Mouse (Mus musculus): Measurements from ENCODE around the gene Calm2.

The Calm2 gene

GRCm38 (mm10) chr17:87458911-87459749 lies 12.4 kb upstream of the Calm2 start:
- DNase-seq (ENCODE audit: inconsistent ontology term), result peak; percentile 94

- DNase-seq (ENCODE audit: inconsistent ontology term), result peak; percentile 32
These were observed 11.2 kb upstream of the Calm2 start for GRCm38 (mm10) chr17:87457961-87458360.

GRCm38 (mm10) chr17:87454121-87454520 lies 7.4 kb upstream of the Calm2 start:
- DNase-seq (ENCODE audit: inconsistent ontology term), result no peak

- DNase-seq (ENCODE audit: inconsistent ontology term), result no peak
These were observed 6.6 kb upstream of the Calm2 start for GRCm38 (mm10) chr17:87453336-87453735.

GRCm38 (mm10) chr17:87448881-87449280 lies 2.1 kb upstream of the Calm2 start:
- DNase-seq (ENCODE audit: inconsistent ontology term), result no peak

GRCm38 (mm10) chr17:87448339-87448738 lies 1.6 kb upstream of the Calm2 start:
- DNase-seq (ENCODE audit: inconsistent ontology term), result no peak

- DNase-seq (ENCODE audit: inconsistent ontology term), result no peak
These were observed 971 bp upstream of the Calm2 start for GRCm38 (mm10) chr17:87447612-87448200.

GRCm38 (mm10) chr17:87445917-87446766 lies 593 bp downstream of the Calm2 start:
- peak; percentile 65 for DNase-seq (ENCODE audit: inconsistent ontology term)

GRCm38 (mm10) chr17:87445337-87445916 lies 1.3 kb downstream of the Calm2 start:
- DNase-seq (ENCODE audit: inconsistent ontology term), result no peak

- DNase-seq (ENCODE audit: inconsistent ontology term), result no peak
These were observed 2.0 kb downstream of the Calm2 start for GRCm38 (mm10) chr17:87444763-87445162.

GRCm38 (mm10) chr17:87441537-87441936 lies 5.2 kb downstream of the Calm2 start:
- no peak for DNase-seq (ENCODE audit: inconsistent ontology term)

- no peak for DNase-seq (ENCODE audit: inconsistent ontology term)
These were observed 7.3 kb downstream of the Calm2 start for GRCm38 (mm10) chr17:87439441-87439840.

- DNase-seq (ENCODE audit: inconsistent ontology term), result no peak
These were observed 12.8 kb downstream of the Calm2 start for GRCm38 (mm10) chr17:87433929-87434328.

- no peak for DNase-seq (ENCODE audit: inconsistent ontology term)
These were observed 14.0 kb downstream of the Calm2 start for GRCm38 (mm10) chr17:87432743-87433142.

- DNase-seq (ENCODE audit: inconsistent ontology term), result no peak
These were observed 14.4 kb downstream of the Calm2 start for GRCm38 (mm10) chr17:87432314-87432713.

GRCm38 (mm10) chr17:87429431-87429830 lies 17.3 kb downstream of the Calm2 start:
- DNase-seq (ENCODE audit: inconsistent ontology term), result no peak

- no peak for DNase-seq (ENCODE audit: inconsistent ontology term)
These were observed 19.2 kb downstream of the Calm2 start, which contains the start of gene Stpg4 for GRCm38 (mm10) chr17:87427511-87427910. TSS of gene Stpg4 (minus strand) at chr17:87427741.

- no peak for DNase-seq (ENCODE audit: inconsistent ontology term)
These were observed 28.7 kb downstream of the Calm2 start for GRCm38 (mm10) chr17:87418082-87418481.

- DNase-seq (ENCODE audit: inconsistent ontology term), result no peak
These were observed 40.1 kb downstream of the Calm2 start for GRCm38 (mm10) chr17:87406646-87407045.

GRCm38 (mm10) chr17:87405576-87405975 lies 41.2 kb downstream of the Calm2 start:
- DNase-seq (ENCODE audit: inconsistent ontology term), result no peak

GRCm38 (mm10) chr17:87403462-87403861 lies 43.3 kb downstream of the Calm2 start:
- DNase-seq (ENCODE audit: inconsistent ontology term), result no peak

GRCm38 (mm10) chr17:87402444-87402843 lies 44.3 kb downstream of the Calm2 start:
- no peak for DNase-seq (ENCODE audit: inconsistent ontology term)
